Mouse (Mus musculus) CH12.LX (cell line): ENCODE results near the gene Pld2. TPM values are rescaled to one million over a fixed set of nuclear protein-coding genes. Genes with fewer than 3 reads are reported as not detected.

ENCODE experiments used
- DNase-seq: peaks from one replicate; pipeline ENCODE4 v3.0.0-alpha.2; 2013; ENCODE audit errors: extremely low read depth
- H3K27ac ChIP-seq: 2 replicates; pipeline ENCODE4 v1.5.1; 2012; ENCODE audit warnings: low read depth, mild to moderate bottlenecking, control low read depth, moderate library complexity; ENCODE audit not compliant: insufficient read depth
- H3K27me3 ChIP-seq: replicated peaks from 2 replicates; pipeline ENCODE3; 2012; ENCODE audit warnings: inconsistent platforms
- H3K36me3 ChIP-seq, 2 experiments: replicated peaks in 1 of 2; 2 replicates each; pipeline versions ENCODE3 to v1.6.1; 2012; ENCODE audit warnings: inconsistent platforms in 1 of 2, low read length in 1 of 2, mild to moderate bottlenecking in 1 of 2, mixed read lengths in 1 of 2, moderate library complexity in 1 of 2; ENCODE audit not compliant: control insufficient read depth in 1 of 2, insufficient read depth in 1 of 2
- H3K4me1 ChIP-seq, 2 experiments: 2 replicates each; pipeline ENCODE4 v1.6.1; 2012; ENCODE audit warnings: inconsistent platforms in 1 of 2, moderate library complexity in 1 of 2; ENCODE audit not compliant: insufficient read depth in 2 of 2, control insufficient read depth in 1 of 2
- H3K4me2 ChIP-seq: 2 replicates; pipeline ENCODE4 v1.6.1; 2012; ENCODE audit warnings: low read depth, mild to moderate bottlenecking, control low read depth; ENCODE audit not compliant: poor library complexity, insufficient read depth, severe bottlenecking
- H3K4me3 ChIP-seq, 3 experiments: fragments of 150-350 bp in 1 of 3; sonication (generic) in 1 of 3; replicated peaks in 1 of 3; 2 replicates each; pipeline versions ENCODE3 to v1.5.1; 2011 to 2012; ENCODE audit warnings: low read depth in 2 of 3, low read length in 2 of 3, mild to moderate bottlenecking in 2 of 3, moderate library complexity in 2 of 3, control low read depth in 1 of 3, improper control_type of control experiment in 1 of 3, inconsistent platforms in 1 of 3, mixed read lengths in 1 of 3; ENCODE audit not compliant: poor library complexity in 1 of 3
- H3K79me2 ChIP-seq: replicated peaks from 2 replicates; pipeline ENCODE4 v1.6.1; 2012; ENCODE audit warnings: mild to moderate bottlenecking, moderate library complexity; ENCODE audit not compliant: control insufficient read depth, poor library complexity, insufficient read depth, severe bottlenecking; ENCODE audit errors: extremely low read depth
- H3K9ac ChIP-seq: 2 replicates; pipeline ENCODE4 v1.6.1; 2012; ENCODE audit warnings: low read depth, mild to moderate bottlenecking, control low read depth, moderate library complexity; ENCODE audit not compliant: insufficient read depth
- H3K9me3 ChIP-seq: replicated peaks from 2 replicates; pipeline ENCODE3; 2012; ENCODE audit warnings: low read length, inconsistent platforms, mixed read lengths
- CTCF ChIP-seq, 2 experiments: IDR thresholded peaks in 1 of 2; conservative IDR thresholded peaks in 1 of 2; 2 replicates each; pipeline ENCODE4 v1.5.1; 2011 to 2012; ENCODE audit warnings: low read depth in 2 of 2, low read length in 2 of 2, improper control_type of control experiment in 1 of 2, inconsistent platforms in 1 of 2, mild to moderate bottlenecking in 1 of 2, moderate library complexity in 1 of 2
- ELF1 ChIP-seq: IDR thresholded peaks from 2 replicates; pipeline ENCODE4 v1.6.1; 2014; ENCODE audit warnings: low read depth, mild to moderate bottlenecking, inconsistent platforms, low read length, improper control_type of control experiment
- ETS1 ChIP-seq: conservative IDR thresholded peaks from 2 replicates; pipeline ENCODE4 v1.6.1; 2012; ENCODE audit warnings: low read depth, mild to moderate bottlenecking, inconsistent platforms, low read length, improper control_type of control experiment, moderate library complexity
- IRF4 ChIP-seq: IDR thresholded peaks from 2 replicates; pipeline ENCODE4 v1.6.1; 2014; ENCODE audit warnings: low read depth, mild to moderate bottlenecking, inconsistent platforms, low read length, improper control_type of control experiment
- MAFK ChIP-seq: IDR thresholded peaks from 2 replicates; pipeline ENCODE4 v1.6.1; 2011; ENCODE audit warnings: low read length, improper control_type of control experiment; ENCODE audit not compliant: insufficient replicate concordance
- NRF1 ChIP-seq: IDR thresholded peaks from 2 replicates; pipeline ENCODE4 v1.6.1; 2014; ENCODE audit warnings: low read depth, mild to moderate bottlenecking, inconsistent platforms, low read length, improper control_type of control experiment, moderate library complexity
- PAX5 ChIP-seq: IDR thresholded peaks from 2 replicates; pipeline ENCODE4 v1.6.1; 2012; ENCODE audit warnings: low read length, inconsistent platforms, mixed read lengths
- RAD21 ChIP-seq: IDR thresholded peaks from 2 replicates; pipeline ENCODE4 v1.6.1; 2011; ENCODE audit warnings: low read depth, mild to moderate bottlenecking, low read length, improper control_type of control experiment, moderate library complexity
- SMC3 ChIP-seq: IDR thresholded peaks from 2 replicates; pipeline ENCODE4 v1.6.1; 2011; ENCODE audit warnings: low read depth, low read length, improper control_type of control experiment
- UBTF ChIP-seq: IDR thresholded peaks from 2 replicates; pipeline ENCODE4 v1.6.1; 2012; ENCODE audit warnings: low read depth, mild to moderate bottlenecking, inconsistent platforms, low read length, improper control_type of control experiment, moderate library complexity
- ZC3H11A ChIP-seq: IDR thresholded peaks from 2 replicates; pipeline ENCODE4 v1.6.1; 2012; ENCODE audit warnings: low read depth, mild to moderate bottlenecking, inconsistent platforms, low read length, improper control_type of control experiment
- ZMIZ1 ChIP-seq: IDR thresholded peaks from 2 replicates; pipeline ENCODE4 v1.6.1; 2012; ENCODE audit warnings: low read depth, mild to moderate bottlenecking, inconsistent platforms, low read length, improper control_type of control experiment
- ZNF384 ChIP-seq: IDR thresholded peaks from 2 replicates; pipeline ENCODE4 v1.6.1; 2012; ENCODE audit warnings: low read depth, low read length, improper control_type of control experiment, inconsistent platforms
- dilution Hi-C: fragments of 300-500 bp; cut with MboI; formaldehyde crosslinking; loops from 2 replicates; pipeline ENCODE4 v1.14.3; 2020; ENCODE audit warnings: low sequenced_read_pairs; ENCODE audit not compliant: extremely low pct_unique_long_range_greater_than_20kb, extremely low pct_ligation_motif_present
- in situ Hi-C: fragments of 300-500 bp; cut with MboI; formaldehyde crosslinking; loops from 3 replicates; pipeline ENCODE4 v1.14.3; 2019; ENCODE audit warnings: low sequenced_read_pairs, low pct_ligation_motif_present, low pct_unique_long_range_greater_than_20kb, mixed read lengths
- polyA plus RNA-seq: library from polyadenylated mRNA; unstranded; fragments of >175 nt; gene quantifications from 2 replicates; pipeline ENCODE4 v1.2.1, GENCODE M21; 2012; ENCODE audit warnings: low read depth; ENCODE audit not compliant: insufficient read length
- total RNA-seq, 2 experiments: library from RNA; depleted of rRNA; stranded (reverse); fragments of 300-350 nt in 1 of 2; fragments of >200 nt in 1 of 2; gene quantifications; 2 replicates each; pipeline ENCODE4 v1.2.3; 2012 to 2014

Gene Pld2
- total and polyA plus RNA-seq, 3 experiments = 3.4 to 6.7 (median 4.8) TPM

- peaks cover under 1 to 4% of the 10 kb centered on the region in 2 experiments; a peak in 2 of 4 replicates for H3K4me1 ChIP-seq
- no peak overlapping the region for H3K4me3 ChIP-seq
- dilution Hi-C loops = no loop called here
- H3K9me3 ChIP-seq = no peaks in the 10 kb centered on the region
- no peaks in the 10 kb centered on the region for H3K27me3 ChIP-seq
- TF ChIP-seq RAD21 (peak; percentile 75), SMC3 (peak; percentile 80), CTCF (conservative IDR thresholded peaks at IDR 0.05 in 1 of 2, IDR thresholded peaks at IDR 0.05 in 1 of 2; ENCODE audit: low read depth in 2 of 2, low read length in 2 of 2) (peak; percentile 29 to 88; a peak in 3 of 4 replicates), ZNF384 (peak; percentile 45), ZC3H11A (no peak)
- no peak overlapping the region for H3K9ac ChIP-seq
- no peaks in the 10 kb centered on the region for H3K79me2 ChIP-seq
- H3K4me2 ChIP-seq = no peak overlapping the region
- in situ Hi-C loops = loop anchor here (5.0 to 10.0 kb wide), 2 partner anchors 38 to 175 kb away; partner anchors contain the start of gene Alox12e
- no peak for DNase-seq
- no peaks in the 10 kb centered on the region for H3K36me3 ChIP-seq
- H3K27ac ChIP-seq = no peak overlapping the region
Measured at GRCm38 (mm10) chr11:70499566-70500475, 40.0 kb upstream of the Pld2 start.

GRCm38 (mm10) chr11:70500476-70500812 lies 39.4 kb upstream of the Pld2 start:
- peaks cover 5 to 11% of the 10 kb centered on the region in 2 experiments; a peak in 3 of 4 replicates for H3K4me1 ChIP-seq
- dilution Hi-C loops = no loop called here
- H3K9me3 ChIP-seq = no peaks in the 10 kb centered on the region
- no peak for TF ChIP-seq CTCF (conservative IDR thresholded peaks at IDR 0.05 in 1 of 2, IDR thresholded peaks at IDR 0.05 in 1 of 2; ENCODE audit: low read depth in 2 of 2, low read length in 2 of 2)
- no peak for TF ChIP-seq PAX5
- TF ChIP-seq ELF1 = no peak
- no peak for TF ChIP-seq MAFK
- TF ChIP-seq NRF1 = no peak
- TF ChIP-seq UBTF = no peak
- TF ChIP-seq IRF4 = no peak
- no peak for TF ChIP-seq ETS1
- TF ChIP-seq ZMIZ1 = no peak
- no peaks in the 10 kb centered on the region for H3K36me3 ChIP-seq
- no peak overlapping the region for H3K27ac ChIP-seq
- H3K9ac ChIP-seq = no peak overlapping the region
- H3K4me3 ChIP-seq = no peak overlapping the region
- no peaks in the 10 kb centered on the region for H3K79me2 ChIP-seq
- in situ Hi-C loops = loop anchor here (5.0 to 10.0 kb wide), 2 partner anchors 38 to 176 kb away; partner anchors contain the start of gene Alox12e
- H3K27me3 ChIP-seq = no peaks in the 10 kb centered on the region
- no peak overlapping the region for H3K4me2 ChIP-seq
- DNase-seq = no peak
